Mouse (Mus musculus) forebrain, embryonic 16.5 days (tissue): ENCODE results near the gene Srcin1. TPM values are rescaled to one million over a fixed set of nuclear protein-coding genes. Genes with fewer than 3 reads are reported as not detected.

Source experiments
- ATAC-seq: fragments of 200-750 bp; cut with Nextera tagmentation; 2 replicates; pipeline ENCODE4 v1.8.0; 2017; ENCODE audit warnings: mild to moderate bottlenecking, moderate library complexity
- H3K27ac ChIP-seq: fragments of 300-500 bp; sonication (generic); 2 replicates; pipeline ENCODE4 v1.5.1; 2014; ENCODE audit warnings: low read length, control low read depth
- H3K27me3 ChIP-seq: fragments of 300-500 bp; sonication (generic); replicated peaks from 2 replicates; pipeline ENCODE4 v1.6.1; 2014; ENCODE audit warnings: low read length; ENCODE audit not compliant: control insufficient read depth, insufficient read depth
- H3K36me3 ChIP-seq: fragments of 300-500 bp; sonication (generic); 2 replicates; pipeline ENCODE4 v1.6.1; 2014; ENCODE audit not compliant: control insufficient read depth, insufficient read depth
- H3K4me1 ChIP-seq: fragments of 300-500 bp; sonication (generic); replicated peaks from 2 replicates; pipeline ENCODE4 v1.6.1; 2014; ENCODE audit warnings: low read length; ENCODE audit not compliant: control insufficient read depth, insufficient read depth
- H3K4me2 ChIP-seq: fragments of 300-500 bp; sonication (generic); 2 replicates; pipeline ENCODE4 v1.6.1; 2014; ENCODE audit warnings: mild to moderate bottlenecking, low read length, control low read depth
- H3K4me3 ChIP-seq: fragments of 300-500 bp; sonication (generic); replicated peaks from 2 replicates; pipeline ENCODE4 v1.5.1; 2014; ENCODE audit warnings: mild to moderate bottlenecking, low read length, control low read depth
- H3K9ac ChIP-seq: fragments of 300-500 bp; sonication (generic); replicated peaks from 2 replicates; pipeline ENCODE4 v1.6.1; 2014; ENCODE audit warnings: low read depth, low read length, control low read depth
- H3K9me3 ChIP-seq: fragments of 300-500 bp; sonication (generic); 2 replicates; pipeline ENCODE4 v1.6.1; 2016; ENCODE audit warnings: low read length; ENCODE audit not compliant: control insufficient read depth
- WGBS: fragments of 180-500 bp; shearing (Covaris S2); extraction: QIAGEN DNeasy Blood & Tissue Kit; methylation state at CpG from one replicate; pipeline ENCODE4 v1.1.7; 2014; 5-methylcytosine and 5-hydroxymethylcytosine counted together
- polyA plus RNA-seq: library from polyadenylated mRNA; unstranded; fragments of >200 nt; fragmentation: Nextera tagmentation; extraction: Ambion mirVana; gene quantifications from 2 replicates; pipeline ENCODE4 v1.2.1, GENCODE M21; 2015

Srcin1 gene
- polyA plus RNA-seq, 1 experiment from 2014 or later, result 9.9 TPM

DNA sequence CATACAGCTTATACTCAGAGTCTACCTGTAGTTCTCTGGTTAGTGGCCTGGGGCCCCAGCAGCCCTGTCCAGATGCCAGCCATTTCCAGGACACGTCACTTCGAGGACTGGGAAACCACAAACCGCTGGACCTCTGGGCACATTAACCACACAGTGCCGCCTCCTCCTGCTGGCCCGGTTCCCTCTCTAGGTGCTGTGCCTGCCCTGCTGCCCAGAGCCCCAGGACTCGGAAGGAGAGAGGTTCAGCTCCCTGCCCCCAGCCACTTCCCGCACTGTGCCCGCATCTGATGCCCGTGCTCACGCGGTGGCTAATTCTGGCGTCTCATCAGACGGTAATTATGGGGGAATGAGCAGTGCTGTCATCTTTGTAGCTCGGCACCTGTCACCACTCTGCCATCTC is 12.3 kb downstream of the Srcin1 start:
- H3K4me1 ChIP-seq, result peaks cover 74% of the 10 kb centered on the region
- ATAC-seq, result no peak
- no peak overlapping the region for H3K27ac ChIP-seq
- H3K36me3 ChIP-seq, result no peaks in the 10 kb centered on the region
- no peak overlapping the region for H3K4me3 ChIP-seq
- H3K27me3 ChIP-seq, result no peaks in the 10 kb centered on the region
- 34% methylated on average over 14 of the region's 14 CpGs for WGBS
- H3K4me2 ChIP-seq, result no peak overlapping the region
- no peak overlapping the region for H3K9ac ChIP-seq
- H3K9me3 ChIP-seq, result no peaks in the 10 kb centered on the region

DNA sequence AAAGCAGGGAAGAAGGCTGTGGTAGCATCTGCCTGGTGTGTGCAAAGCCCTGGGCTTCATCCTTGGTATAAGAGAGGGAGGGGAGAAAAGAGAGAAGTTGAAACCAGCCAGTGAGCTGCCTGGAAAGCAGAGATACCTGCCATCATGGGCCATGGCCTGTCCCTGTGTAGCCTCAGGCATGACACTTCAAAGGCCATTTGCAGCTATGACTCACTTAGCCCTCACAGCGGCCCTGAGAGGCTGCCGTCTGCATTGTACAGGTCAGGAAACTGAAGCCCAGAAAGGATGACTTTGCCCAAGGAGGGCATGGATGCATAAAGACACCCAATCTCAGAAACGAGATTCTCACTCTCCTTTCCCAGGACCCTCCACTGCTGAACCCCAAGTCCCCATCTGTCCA is 13.4 kb downstream of the Srcin1 start:
- no peaks in the 10 kb centered on the region for H3K27me3 ChIP-seq
- H3K4me1 ChIP-seq, result peaks cover 67% of the 10 kb centered on the region
- H3K4me3 ChIP-seq, result no peak overlapping the region
- no peaks in the 10 kb centered on the region for H3K36me3 ChIP-seq
- H3K4me2 ChIP-seq, result no peak overlapping the region
- 74% methylated on average over 3 of the region's 3 CpGs for WGBS
- no peak overlapping the region for H3K27ac ChIP-seq
- no peak overlapping the region for H3K9ac ChIP-seq
- no peak for ATAC-seq
- no peaks in the 10 kb centered on the region for H3K9me3 ChIP-seq

DNA sequence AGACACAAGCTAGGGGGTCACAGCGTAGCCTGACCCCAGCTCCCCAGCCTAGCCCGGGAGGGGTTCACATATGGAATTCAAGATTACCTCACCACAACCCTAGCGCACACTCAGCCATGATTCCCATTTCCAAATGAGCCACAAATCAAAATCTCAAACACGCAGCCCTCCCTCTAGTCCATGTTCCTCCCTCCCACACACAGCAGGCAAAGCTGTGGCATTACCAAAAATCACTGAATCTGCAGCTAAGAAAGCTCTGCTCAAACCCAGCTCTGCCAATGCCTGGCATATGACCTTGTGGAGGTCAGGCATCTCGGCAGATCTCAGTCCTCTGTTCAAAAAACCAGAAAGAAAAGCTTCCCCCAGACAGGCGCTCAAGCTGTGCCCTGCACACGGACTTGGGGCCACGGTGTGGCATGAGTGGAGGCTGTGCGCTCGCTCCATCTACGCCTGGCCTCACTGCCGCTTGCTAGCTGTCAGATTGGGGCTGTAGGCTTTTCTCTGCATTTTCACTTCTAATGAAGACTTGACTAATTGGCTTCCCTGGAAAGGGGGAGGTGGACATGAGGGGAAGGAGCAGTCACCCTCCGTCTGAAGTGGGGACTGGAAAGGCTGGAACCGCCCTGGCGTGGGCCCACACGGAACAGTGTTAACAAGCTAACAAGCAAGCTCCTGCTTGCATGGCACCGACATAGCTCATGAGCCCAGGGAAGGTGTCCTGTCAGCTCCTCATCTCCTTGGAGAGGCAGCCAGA is 15.6 kb downstream of the Srcin1 start:
- Histone ChIP-seq H3K27me3 (no peaks in the 10 kb centered on the region), H3K4me1 (peaks cover 66% of the 10 kb centered on the region), H3K4me3 (no peak overlapping the region), H3K27ac (0 out of 2 replicates have a peak overlapping the region, but pooled peaks have one; percentile 25), H3K4me2 (no peak overlapping the region), H3K9ac (no peak overlapping the region), H3K36me3 (no peaks in the 10 kb centered on the region), H3K9me3 (no peaks in the 10 kb centered on the region)
- WGBS, result 28% methylated on average over 17 of the region's 17 CpGs
- 0 out of 2 replicates have a peak, but pooled peaks have one; percentile 13 for ATAC-seq

DNA sequence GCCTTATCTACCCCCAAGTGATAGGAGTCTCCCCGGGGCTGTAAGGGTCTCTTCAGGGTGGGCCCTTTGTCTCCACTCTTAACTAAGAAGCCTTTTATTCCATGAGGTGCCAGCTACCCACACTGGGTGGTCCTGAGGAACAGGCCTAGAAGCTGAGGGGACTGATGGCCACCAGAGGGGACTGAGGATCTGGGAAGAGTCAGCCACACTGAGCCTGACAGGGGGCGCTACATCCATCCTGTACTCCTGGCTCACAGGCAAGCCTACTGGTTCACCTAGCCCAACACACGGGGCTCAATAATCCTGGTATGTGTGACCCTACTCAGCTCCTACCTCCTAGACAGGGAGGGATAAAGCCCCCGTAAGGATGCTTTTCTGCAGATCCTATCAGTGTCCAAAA is 16.4 kb downstream of the Srcin1 start:
- 42% methylated on average over 4 of the region's 4 CpGs for WGBS
- Histone ChIP-seq H3K27me3 (no peaks in the 10 kb centered on the region), H3K4me1 (peaks cover 59% of the 10 kb centered on the region), H3K27ac (no peak overlapping the region), H3K9ac (0 out of 2 replicates have a peak overlapping the region, but pooled peaks have one; percentile 23), H3K4me2 (no peak overlapping the region), H3K36me3 (no peaks in the 10 kb centered on the region), H3K4me3 (no peak overlapping the region), H3K9me3 (no peaks in the 10 kb centered on the region)
- ATAC-seq, result no peak

DNA sequence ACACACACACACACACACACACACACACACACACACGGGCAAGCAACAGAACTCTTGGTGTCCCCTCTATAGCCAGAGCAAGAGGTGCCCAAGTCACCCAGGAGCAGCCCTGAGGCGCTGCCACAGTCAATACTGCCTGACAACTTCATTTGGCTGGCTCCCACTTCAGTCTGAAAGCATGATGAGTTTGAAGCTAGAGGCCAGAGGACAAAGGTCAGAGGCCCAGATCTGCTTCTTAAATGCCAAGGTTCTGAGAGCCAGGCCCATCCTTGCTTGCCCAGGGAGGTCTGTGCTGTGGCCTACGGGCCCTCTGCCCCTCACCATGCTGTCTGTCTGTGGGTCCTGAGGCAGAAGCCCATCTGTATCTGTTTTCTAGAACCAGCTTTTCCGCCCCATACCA is 18.1 kb downstream of the Srcin1 start:
- Histone ChIP-seq H3K4me3 (no peak overlapping the region), H3K27ac (no peak overlapping the region), H3K9ac (no peak overlapping the region), H3K9me3 (no peaks in the 10 kb centered on the region), H3K4me1 (peaks cover 52% of the 10 kb centered on the region), H3K4me2 (no peak overlapping the region), H3K27me3 (no peaks in the 10 kb centered on the region), H3K36me3 (no peaks in the 10 kb centered on the region)
- ATAC-seq, result no peak
- WGBS, result 65% methylated on average over 3 of the region's 4 CpGs

DNA sequence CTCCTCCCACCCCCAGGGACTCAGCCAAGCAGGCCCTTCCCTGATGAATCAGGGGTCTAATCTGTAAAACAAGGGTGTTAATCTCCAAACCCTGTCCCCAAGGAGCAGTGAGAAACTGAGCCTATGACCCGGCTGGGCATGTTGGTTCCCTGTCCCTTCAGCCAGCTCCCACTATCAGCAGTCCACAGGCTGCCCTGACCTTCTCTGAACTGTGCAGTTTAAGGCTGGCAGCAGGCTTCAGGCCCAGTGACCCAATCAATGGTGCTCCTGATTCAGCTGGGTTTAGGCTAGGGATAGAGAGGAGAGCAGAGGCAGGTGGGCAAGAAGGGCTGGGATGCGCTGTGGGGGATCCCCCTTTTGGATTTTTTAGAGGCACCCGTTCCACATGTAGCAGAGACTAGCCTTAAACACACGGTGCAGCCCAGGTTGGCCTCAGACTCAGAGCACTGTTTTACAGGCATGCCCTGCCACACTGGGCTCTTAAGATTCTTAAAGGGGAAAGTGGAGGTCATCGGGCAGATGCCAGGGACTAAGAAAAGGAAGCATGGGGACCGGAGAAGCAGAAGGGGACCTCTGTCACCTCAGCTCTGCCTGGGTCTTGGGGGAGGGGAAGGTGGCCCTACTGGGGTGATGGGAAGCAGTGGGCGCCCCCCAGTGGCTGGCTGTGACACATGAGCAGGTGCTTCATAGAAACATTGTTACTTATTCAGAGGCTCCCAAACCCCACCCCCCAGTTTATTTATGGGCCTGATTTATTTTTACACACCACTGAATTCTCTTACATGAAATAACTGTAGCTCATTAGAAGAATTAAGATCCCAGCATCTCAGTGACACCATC is 19.2 kb downstream of the Srcin1 start:
- no peaks in the 10 kb centered on the region for H3K36me3 ChIP-seq
- H3K4me3 ChIP-seq, result no peak overlapping the region
- ATAC-seq, result no peak
- no peak overlapping the region for H3K27ac ChIP-seq
- no peaks in the 10 kb centered on the region for H3K9me3 ChIP-seq
- peaks cover 63% of the 10 kb centered on the region for H3K4me1 ChIP-seq
- no peak overlapping the region; the same call in 1 of the 2 replicates for H3K9ac ChIP-seq
- WGBS, result 15% methylated on average over 7 of the region's 7 CpGs
- no peak overlapping the region for H3K4me2 ChIP-seq
- H3K27me3 ChIP-seq, result no peaks in the 10 kb centered on the region

DNA sequence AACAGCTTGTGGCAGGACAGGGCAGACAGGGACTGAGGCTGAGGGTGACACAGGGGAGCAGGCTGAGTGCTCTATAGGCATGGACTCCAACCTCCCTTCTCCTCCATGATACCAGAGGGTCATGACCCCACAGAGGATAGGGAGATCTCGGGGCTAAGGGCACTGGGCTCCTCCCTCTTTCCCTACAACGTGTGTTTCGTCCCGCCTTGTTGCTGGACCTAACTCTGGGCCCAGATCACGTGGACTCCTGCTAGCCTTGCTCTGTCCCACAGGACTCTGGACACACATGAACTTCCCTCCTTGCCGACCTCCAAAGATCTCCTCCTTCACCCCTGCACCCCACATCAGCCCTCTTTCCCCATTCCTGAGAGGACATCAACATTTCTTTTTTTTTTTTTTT is 20.8 kb downstream of the Srcin1 start:
- Histone ChIP-seq H3K9me3 (no peaks in the 10 kb centered on the region), H3K27me3 (no peaks in the 10 kb centered on the region), H3K4me2 (no peak overlapping the region), H3K27ac (no peak overlapping the region), H3K9ac (no peak overlapping the region), H3K36me3 (no peaks in the 10 kb centered on the region), H3K4me1 (peaks cover 56% of the 10 kb centered on the region), H3K4me3 (no peak overlapping the region)
- no peak for ATAC-seq
- WGBS, result 46% methylated on average over 6 of the region's 6 CpGs

DNA sequence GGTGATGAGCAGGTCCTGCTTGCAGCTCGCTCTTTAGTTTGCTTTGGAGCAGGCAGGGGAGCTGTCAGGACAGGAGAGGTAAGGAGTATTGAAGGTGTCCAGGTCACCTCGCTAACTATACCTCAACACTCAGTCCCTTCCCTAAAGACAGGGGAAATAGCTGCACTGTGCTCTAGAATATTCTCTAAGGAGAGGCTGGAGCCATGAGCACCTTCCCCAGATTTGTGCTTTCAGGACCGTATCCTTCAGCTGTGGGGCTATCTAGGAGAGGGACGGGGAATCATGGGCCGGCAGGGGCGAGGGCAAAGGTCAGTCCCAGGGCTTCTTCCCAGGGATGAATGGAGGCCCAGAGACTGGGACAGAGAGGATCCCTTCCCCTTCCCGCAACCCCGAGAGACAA is 23.8 kb downstream of the Srcin1 start:
- no peak overlapping the region for H3K27ac ChIP-seq
- ATAC-seq, result no peak
- H3K4me1 ChIP-seq, result peaks cover 36% of the 10 kb centered on the region
- H3K9ac ChIP-seq, result no peak overlapping the region; the same call in 1 of the 2 replicates
- H3K4me2 ChIP-seq, result no peak overlapping the region
- 25% methylated on average over 8 of the region's 8 CpGs for WGBS
- H3K27me3 ChIP-seq, result 0 out of 2 replicates have a peak, but pooled peaks cover 2% of the 10 kb centered on the region
- no peaks in the 10 kb centered on the region for H3K9me3 ChIP-seq
- no peak overlapping the region for H3K4me3 ChIP-seq
- H3K36me3 ChIP-seq, result no peaks in the 10 kb centered on the region

DNA sequence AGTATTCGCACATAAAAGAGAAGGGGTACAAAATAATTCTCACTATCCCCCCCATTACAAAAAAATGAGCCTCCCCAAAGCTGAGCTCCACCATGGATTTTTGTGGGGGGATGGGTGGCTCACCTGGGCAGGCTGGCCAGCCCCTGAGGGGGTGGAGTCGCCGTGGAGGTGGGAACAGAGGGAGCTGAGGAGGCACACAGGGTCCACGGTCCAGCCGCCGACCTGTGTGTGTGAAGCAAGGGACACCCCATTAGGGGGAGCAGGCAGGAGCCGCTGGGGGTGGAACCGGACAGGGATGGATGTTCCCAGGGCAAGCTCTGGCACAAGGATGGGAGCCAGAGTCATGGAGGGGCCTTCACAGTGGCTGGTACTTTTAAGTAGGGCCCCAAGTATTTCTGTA is 27.2 kb downstream of the Srcin1 start:
- no peak overlapping the region for H3K27ac ChIP-seq
- peaks cover 38% of the 10 kb centered on the region for H3K4me1 ChIP-seq
- 0 out of 2 replicates have a peak, but pooled peaks cover 2% of the 10 kb centered on the region for H3K27me3 ChIP-seq
- no peak overlapping the region for H3K4me3 ChIP-seq
- no peak overlapping the region for H3K4me2 ChIP-seq
- H3K36me3 ChIP-seq, result no peaks in the 10 kb centered on the region
- H3K9ac ChIP-seq, result no peak overlapping the region
- ATAC-seq, result no peak
- 46% methylated on average over 8 of the region's 8 CpGs for WGBS
- H3K9me3 ChIP-seq, result no peaks in the 10 kb centered on the region
